Mouse (Mus musculus) bone marrow, adult 2 months (tissue): ENCODE results near the gene Smarca2.

Experiments
- CTCF ChIP-seq: fragments of 200-500 bp; IDR thresholded peaks from 2 replicates; pipeline ENCODE4 v1.5.1; 2011; ENCODE audit warnings: low read length, control low read depth; ENCODE audit not compliant: control insufficient read depth, insufficient read depth
- POLR2A ChIP-seq: fragments of 200-500 bp; IDR thresholded peaks from 2 replicates; pipeline ENCODE4 v1.6.1; 2011; ENCODE audit warnings: low read depth, mild to moderate bottlenecking, control low read depth, low read length, borderline replicate concordance; ENCODE audit not compliant: control insufficient read depth

DNA sequence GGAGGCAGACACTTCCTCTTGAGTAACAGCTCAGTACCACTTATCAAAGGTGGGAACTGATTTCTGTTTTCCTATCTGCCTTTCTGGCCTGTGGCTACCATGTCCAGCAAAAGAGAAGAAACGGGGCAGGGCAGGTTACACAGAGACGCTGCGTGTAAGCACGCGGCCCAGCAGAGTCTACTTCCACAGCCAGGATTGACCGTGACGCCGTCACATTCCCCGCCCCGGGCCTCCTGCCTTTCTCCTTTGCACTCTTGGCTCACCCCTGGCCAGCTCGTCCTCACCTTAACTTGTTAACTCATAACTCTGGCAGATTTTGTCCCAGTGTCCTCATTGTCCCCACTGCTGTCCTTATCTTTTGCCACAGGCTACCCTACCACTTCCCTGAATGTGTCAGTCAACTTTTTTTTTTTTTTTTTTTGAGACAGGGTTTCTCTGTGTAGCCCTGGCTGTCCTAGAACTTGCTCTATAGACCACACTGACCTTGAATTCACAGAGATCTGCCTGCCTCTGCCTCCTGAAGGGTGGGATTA, 167.3 kb downstream of the Smarca2 start:
- TF ChIP-seq CTCF (no peak), POLR2A (no peak)
